Mouse (Mus musculus): ENCODE data around the gene Smagp. TPM values are rescaled to one million over a fixed set of nuclear protein-coding genes. Genes with fewer than 3 reads are reported as not detected.
"Not testable (repeated sequence)": the region's sequence is repeated elsewhere in the genome, so short reads cannot be mapped to it uniquely, and the experiment has no call there.

Gene Smagp
- polyA plus RNA-seq, 1 experiment from 2014 or later: 1.6 TPM

DNA sequence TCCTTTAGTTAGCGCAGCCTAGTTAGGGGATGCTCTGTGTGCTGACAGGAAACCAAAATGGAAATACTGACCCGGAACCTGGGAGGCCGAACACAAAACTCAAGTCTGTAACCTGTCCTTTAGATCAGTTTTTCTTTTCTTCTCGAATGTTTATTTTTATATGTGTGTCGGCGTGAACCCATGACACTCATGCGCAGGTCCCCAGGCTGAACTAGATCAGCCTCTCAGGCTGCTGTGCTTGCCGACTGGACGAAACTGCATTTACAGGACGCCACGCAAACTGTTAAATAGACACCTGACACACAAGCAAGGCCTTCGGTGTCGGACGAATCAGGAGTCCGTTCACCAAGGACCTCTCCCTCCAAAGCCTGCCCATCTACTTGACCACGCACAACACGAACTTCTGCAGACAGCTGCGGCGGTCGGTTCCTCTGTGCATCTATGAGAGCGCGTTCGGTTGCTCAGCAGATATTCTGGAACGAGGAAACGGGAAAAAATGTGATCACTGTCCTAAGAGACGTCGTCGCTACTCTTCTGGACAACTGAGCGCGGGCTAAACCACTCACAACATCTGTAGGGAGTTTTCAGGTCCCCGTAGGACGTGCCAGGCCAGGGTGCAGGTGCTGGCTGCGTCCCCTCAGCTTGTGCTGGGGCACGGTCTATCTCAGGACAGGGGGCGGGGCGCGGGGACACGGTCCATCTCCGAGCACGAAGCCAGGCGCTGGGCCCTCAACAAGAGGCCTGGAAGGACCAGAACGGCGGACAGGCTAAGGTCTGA is 22.3 kb downstream of the Smagp start:
- Histone ChIP-seq H3K27ac (ENCODE audit: low read depth, low read length) (peak overlapping the region; percentile 95), H3K4me2 (ENCODE audit: low read length) (peak overlapping the region; percentile 78), H3K4me1 (ENCODE audit: control insufficient read depth, insufficient read depth, low read length) (peaks cover 7% of the 10 kb centered on the region), H3K9ac (ENCODE audit: low read length) (peak overlapping the region; percentile 90), H3K36me3 (ENCODE audit: control insufficient read depth, insufficient read depth, low read length) (peaks cover 26% of the 10 kb centered on the region), H3K27me3 (replicated peaks; ENCODE audit: control insufficient read depth, insufficient read depth, low read length) (no peaks in the 10 kb centered on the region), H3K4me3 (ENCODE audit: low read depth, low read length) (peak overlapping the region; percentile 95), H3K9me3 (replicated peaks; ENCODE audit: control insufficient read depth, low read length) (no peaks in the 10 kb centered on the region)
- DNase-seq (ENCODE audit: low spot score): no peak
- 10% methylated on average over 43 of the region's 43 CpGs for WGBS
- no peak; the same call in 1 of the 2 replicates for ATAC-seq

DNA sequence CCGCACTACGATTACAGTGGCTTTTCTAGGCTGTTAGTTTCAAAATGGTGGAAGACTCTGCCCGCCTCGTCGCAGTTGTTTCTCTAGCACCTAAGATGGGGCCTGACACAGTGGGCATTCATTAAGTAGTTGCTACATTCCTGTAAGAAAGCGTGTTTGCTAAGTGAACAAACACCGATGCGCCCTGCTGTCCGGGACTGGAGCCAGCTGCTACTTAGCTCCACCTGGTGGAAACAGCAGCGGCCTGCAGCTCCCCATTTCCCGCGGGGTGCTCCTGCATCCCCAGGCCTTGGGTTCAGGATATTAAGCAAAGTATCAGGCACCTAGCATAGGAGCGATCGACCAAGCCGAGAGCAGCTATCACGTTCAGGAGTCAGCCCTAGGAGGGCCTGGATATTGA is 23.2 kb downstream of the Smagp start:
- H3K27ac ChIP-seq (ENCODE audit: low read depth, low read length): no peak overlapping the region
- WGBS: 8% methylated on average over 16 of the region's 16 CpGs
- H3K4me1 ChIP-seq (ENCODE audit: control insufficient read depth, insufficient read depth, low read length): peaks cover 7% of the 10 kb centered on the region
- H3K4me2 ChIP-seq (ENCODE audit: low read length): peak overlapping the region; percentile 39
- H3K9me3 ChIP-seq (replicated peaks; ENCODE audit: control insufficient read depth, low read length): no peaks in the 10 kb centered on the region
- no peaks in the 10 kb centered on the region for H3K27me3 ChIP-seq (replicated peaks; ENCODE audit: control insufficient read depth, insufficient read depth, low read length)
- no peak overlapping the region for H3K4me3 ChIP-seq (ENCODE audit: low read depth, low read length)
- ATAC-seq: no peak
- peak; percentile 85 for DNase-seq (ENCODE audit: low spot score)
- 0 out of 2 replicates have a peak overlapping the region, but pooled peaks have one; percentile 13 for H3K9ac ChIP-seq (ENCODE audit: low read length)
- peaks cover 17% of the 10 kb centered on the region for H3K36me3 ChIP-seq (ENCODE audit: control insufficient read depth, insufficient read depth, low read length)

DNA sequence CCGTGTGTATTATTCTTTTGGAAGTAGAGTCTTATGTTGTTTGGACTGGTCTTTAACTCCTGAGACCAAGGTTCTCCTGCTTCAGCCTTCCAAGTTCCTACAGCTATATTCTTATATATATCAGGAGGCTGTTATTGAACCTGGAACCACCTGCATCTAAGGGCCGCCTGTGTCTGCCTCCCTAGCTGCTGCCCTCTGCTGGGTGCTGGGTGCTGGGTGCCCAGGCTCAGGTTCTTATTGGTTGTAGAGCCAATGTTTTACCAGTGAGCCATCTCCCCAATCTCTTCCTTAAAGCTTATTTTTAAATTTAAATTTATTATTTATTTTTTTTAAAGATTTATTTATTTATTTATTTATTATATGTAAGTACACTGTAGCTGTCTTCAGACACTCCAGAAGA is 24.3 kb downstream of the Smagp start:
- no peaks in the 10 kb centered on the region for H3K9me3 ChIP-seq (replicated peaks; ENCODE audit: control insufficient read depth, low read length)
- H3K4me1 ChIP-seq (ENCODE audit: control insufficient read depth, insufficient read depth, low read length): peaks cover 7% of the 10 kb centered on the region
- H3K9ac ChIP-seq (ENCODE audit: low read length): no peak overlapping the region
- peaks cover 6% of the 10 kb centered on the region; the same call in 1 of the 2 replicates for H3K36me3 ChIP-seq (ENCODE audit: control insufficient read depth, insufficient read depth, low read length)
- no peak overlapping the region for H3K4me3 ChIP-seq (ENCODE audit: low read depth, low read length)
- no peak overlapping the region for H3K27ac ChIP-seq (ENCODE audit: low read depth, low read length)
- DNase-seq (ENCODE audit: low spot score) (no peak), ATAC-seq (no peak)
- H3K27me3 ChIP-seq (replicated peaks; ENCODE audit: control insufficient read depth, insufficient read depth, low read length): no peaks in the 10 kb centered on the region
- WGBS: 80% methylated on average over 2 of the region's 2 CpGs
- no peak overlapping the region for H3K4me2 ChIP-seq (ENCODE audit: low read length)

DNA sequence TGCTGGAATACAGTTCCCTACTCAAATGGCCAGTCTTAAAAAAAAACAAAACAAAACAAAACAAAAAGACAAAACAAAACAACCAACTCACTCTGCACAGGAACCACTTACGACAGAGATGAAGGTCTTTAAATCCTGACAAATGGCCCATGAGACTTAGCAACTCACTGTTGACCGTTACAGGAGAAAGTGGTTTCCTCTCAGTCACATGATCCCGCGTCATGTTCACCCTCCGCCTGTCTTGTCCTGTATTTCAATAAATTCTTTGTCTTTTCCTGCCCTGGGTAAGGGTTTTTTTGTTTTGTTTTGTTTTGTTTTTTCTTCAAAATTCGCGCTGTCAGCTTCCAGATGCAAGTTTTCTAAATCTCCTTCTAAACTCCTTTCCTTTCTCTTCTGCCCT is 24.8 kb downstream of the Smagp start:
- 85% methylated on average over 7 of the region's 7 CpGs for WGBS
- Histone ChIP-seq H3K9me3 (replicated peaks; ENCODE audit: control insufficient read depth, low read length) (no peaks in the 10 kb centered on the region), H3K27ac (ENCODE audit: low read depth, low read length) (no peak overlapping the region), H3K4me3 (ENCODE audit: low read depth, low read length) (no peak overlapping the region), H3K36me3 (ENCODE audit: control insufficient read depth, insufficient read depth, low read length) (0 out of 2 replicates have a peak, but pooled peaks cover 2% of the 10 kb centered on the region), H3K4me1 (ENCODE audit: control insufficient read depth, insufficient read depth, low read length) (peaks cover 7% of the 10 kb centered on the region), H3K4me2 (ENCODE audit: low read length) (no peak overlapping the region), H3K9ac (ENCODE audit: low read length) (no peak overlapping the region), H3K27me3 (replicated peaks; ENCODE audit: control insufficient read depth, insufficient read depth, low read length) (no peaks in the 10 kb centered on the region)
- DNase-seq (ENCODE audit: low spot score) (no peak), ATAC-seq (no peak)

DNA sequence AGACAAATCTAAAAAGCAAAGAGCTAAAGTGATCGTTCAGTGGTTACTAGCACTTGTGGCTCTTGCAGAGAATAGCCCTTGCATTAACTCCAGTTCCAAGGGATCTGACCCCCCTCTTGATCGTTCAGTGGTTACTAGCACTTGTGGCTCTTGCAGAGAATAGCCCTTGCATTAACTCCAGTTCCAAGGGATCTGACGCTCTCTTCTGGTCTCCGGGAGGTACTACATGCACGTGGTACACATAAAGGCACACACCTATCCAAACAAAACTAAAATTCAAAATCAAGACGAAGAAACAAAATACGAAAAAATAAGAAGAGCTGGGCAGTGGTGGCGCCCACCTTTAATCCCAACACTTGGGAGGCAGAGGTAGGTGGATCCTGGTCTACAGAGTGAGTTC is 30.1 kb downstream of the Smagp start:
- H3K27ac ChIP-seq (ENCODE audit: low read depth, low read length); H3K9me3 ChIP-seq (replicated peaks; ENCODE audit: control insufficient read depth, low read length); H3K27me3 ChIP-seq (replicated peaks; ENCODE audit: control insufficient read depth, insufficient read depth, low read length); H3K36me3 ChIP-seq (ENCODE audit: control insufficient read depth, insufficient read depth, low read length); H3K9ac ChIP-seq (ENCODE audit: low read length); DNase-seq (ENCODE audit: low spot score); H3K4me3 ChIP-seq (ENCODE audit: low read depth, low read length); H3K4me1 ChIP-seq (ENCODE audit: control insufficient read depth, insufficient read depth, low read length); ATAC-seq; H3K4me2 ChIP-seq (ENCODE audit: low read length): not testable (repeated sequence)
- WGBS: 91% methylated on average over 8 of the region's 8 CpGs

DNA sequence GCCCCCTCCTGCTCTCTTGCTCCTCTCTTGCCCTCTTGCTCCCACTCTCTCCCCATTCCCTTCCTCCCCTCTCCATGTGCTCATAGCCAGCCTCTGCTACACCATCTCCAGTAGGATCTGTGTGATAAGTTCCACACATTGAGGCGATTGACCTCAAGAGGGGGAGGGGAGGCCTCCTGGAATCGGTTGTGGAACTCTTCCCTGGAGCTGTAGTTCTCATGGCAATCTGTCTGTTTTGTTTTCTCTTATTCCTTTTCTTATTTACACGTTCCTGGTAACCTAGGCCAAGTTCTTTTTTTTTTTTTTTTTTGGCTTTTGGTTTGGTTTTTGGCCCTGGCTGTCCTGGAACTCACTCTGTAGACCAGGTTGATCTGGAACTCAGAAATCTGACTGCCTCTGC is 35.1 kb downstream of the Smagp start:
- Histone ChIP-seq H3K27me3 (replicated peaks; ENCODE audit: control insufficient read depth, insufficient read depth, low read length) (0 out of 2 replicates have a peak, but pooled peaks cover 3% of the 10 kb centered on the region), H3K4me1 (ENCODE audit: control insufficient read depth, insufficient read depth, low read length) (peaks cover 10% of the 10 kb centered on the region), H3K9ac (ENCODE audit: low read length) (no peak overlapping the region), H3K4me3 (ENCODE audit: low read depth, low read length) (no peak overlapping the region), H3K9me3 (replicated peaks; ENCODE audit: control insufficient read depth, low read length) (no peaks in the 10 kb centered on the region), H3K36me3 (ENCODE audit: control insufficient read depth, insufficient read depth, low read length) (no peaks in the 10 kb centered on the region), H3K4me2 (ENCODE audit: low read length) (no peak overlapping the region), H3K27ac (ENCODE audit: low read depth, low read length) (no peak overlapping the region)
- DNase-seq (ENCODE audit: low spot score) (no peak), ATAC-seq (no peak)
- 62% methylated on average over 3 of the region's 3 CpGs for WGBS

DNA sequence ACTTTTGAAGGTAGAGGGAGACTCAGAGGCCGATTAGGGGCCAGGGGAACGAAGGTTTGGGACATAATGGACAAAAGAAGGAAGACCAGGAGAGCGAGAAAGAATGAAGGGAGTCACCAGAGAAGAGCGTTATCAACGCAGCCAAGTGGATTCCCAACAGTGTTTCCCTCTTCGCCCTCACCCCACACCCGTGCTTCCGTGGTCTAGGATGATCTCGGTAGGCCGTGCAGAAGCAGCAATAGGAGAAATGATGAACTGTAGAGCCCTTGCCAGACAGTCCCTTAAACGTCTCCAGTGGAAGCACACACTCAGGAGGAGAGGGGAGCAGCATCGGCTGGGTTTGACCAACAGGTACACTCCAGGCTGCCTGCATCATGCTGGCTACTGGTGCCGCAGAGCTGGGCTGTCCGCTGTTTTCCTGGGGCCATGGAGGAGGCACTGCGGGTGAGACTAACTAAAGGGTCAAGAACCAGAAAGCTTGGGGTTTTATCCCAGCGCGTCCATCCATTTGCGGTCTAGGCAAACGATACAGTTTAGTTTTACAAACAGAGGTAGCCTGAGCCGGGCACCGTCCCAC is 36.0 kb downstream of the Smagp start:
- no peak for DNase-seq (ENCODE audit: low spot score)
- 0 out of 2 replicates have a peak, but pooled peaks cover 3% of the 10 kb centered on the region for H3K27me3 ChIP-seq (replicated peaks; ENCODE audit: control insufficient read depth, insufficient read depth, low read length)
- 27% methylated on average over 21 of the region's 21 CpGs for WGBS
- ATAC-seq: no peak
- peak overlapping the region; percentile 79 for H3K4me2 ChIP-seq (ENCODE audit: low read length)
- no peaks in the 10 kb centered on the region for H3K36me3 ChIP-seq (ENCODE audit: control insufficient read depth, insufficient read depth, low read length)
- H3K27ac ChIP-seq (ENCODE audit: low read depth, low read length): no peak overlapping the region
- H3K9ac ChIP-seq (ENCODE audit: low read length): 0 out of 2 replicates have a peak overlapping the region, but pooled peaks have one; percentile 95
- H3K9me3 ChIP-seq (replicated peaks; ENCODE audit: control insufficient read depth, low read length): no peaks in the 10 kb centered on the region
- H3K4me3 ChIP-seq (ENCODE audit: low read depth, low read length): peak overlapping the region; percentile 81; the same call in 1 of the 2 replicates
- peaks cover 10% of the 10 kb centered on the region for H3K4me1 ChIP-seq (ENCODE audit: control insufficient read depth, insufficient read depth, low read length)

DNA sequence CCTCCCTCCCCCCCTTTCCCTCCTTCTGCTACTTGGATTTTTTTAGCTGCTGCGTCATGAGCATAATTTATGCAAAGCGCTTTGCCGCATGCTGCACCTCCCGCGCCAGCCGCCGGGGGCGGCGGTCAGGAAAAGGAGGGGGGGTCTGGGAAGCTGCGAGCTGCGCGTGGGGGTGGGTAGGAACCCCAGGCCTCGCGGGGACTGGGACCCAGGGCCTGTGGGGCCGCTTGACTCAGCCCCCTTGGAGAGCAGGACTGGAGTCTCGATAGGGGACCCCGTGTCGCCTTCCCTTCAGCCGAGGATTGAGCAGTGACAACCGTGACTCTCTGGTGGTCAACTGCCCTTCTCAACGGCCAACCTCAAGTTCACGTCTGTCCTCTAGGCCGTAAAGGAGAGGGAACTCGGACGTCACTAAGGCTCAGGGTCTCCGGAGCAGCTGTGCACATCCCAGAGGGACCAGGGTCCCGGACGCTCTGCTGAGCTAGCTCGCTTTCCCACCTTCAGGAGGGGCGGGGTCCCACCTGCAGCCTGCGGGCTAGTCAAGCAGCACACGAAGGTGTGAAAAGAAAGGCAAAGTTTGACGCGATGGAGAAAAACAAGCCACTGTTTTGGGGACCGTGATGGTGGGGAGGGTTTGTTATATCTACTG is 36.6 kb downstream of the Smagp start:
- H3K27me3 ChIP-seq (replicated peaks; ENCODE audit: control insufficient read depth, insufficient read depth, low read length): 0 out of 2 replicates have a peak, but pooled peaks cover 3% of the 10 kb centered on the region
- H3K9ac ChIP-seq (ENCODE audit: low read length): peak overlapping the region; percentile 95
- H3K4me2 ChIP-seq (ENCODE audit: low read length): peak overlapping the region; percentile 79
- peak overlapping the region; percentile 81 for H3K4me3 ChIP-seq (ENCODE audit: low read depth, low read length)
- H3K9me3 ChIP-seq (replicated peaks; ENCODE audit: control insufficient read depth, low read length): no peaks in the 10 kb centered on the region
- H3K27ac ChIP-seq (ENCODE audit: low read depth, low read length): peak overlapping the region; percentile 80
- ATAC-seq (peak; percentile 77), DNase-seq (ENCODE audit: low spot score) (peak; percentile 94)
- 2% methylated on average over 27 of the region's 35 CpGs for WGBS
- H3K4me1 ChIP-seq (ENCODE audit: control insufficient read depth, insufficient read depth, low read length): peaks cover 10% of the 10 kb centered on the region
- H3K36me3 ChIP-seq (ENCODE audit: control insufficient read depth, insufficient read depth, low read length): no peaks in the 10 kb centered on the region

Data from forebrain, embryonic 14.5 days (tissue).